Mouse (Mus musculus): Measurements from ENCODE around the gene Cog5. TPM values are rescaled to one million over a fixed set of nuclear protein-coding genes. Genes with fewer than 3 reads are reported as not detected.

The Cog5 gene
- polyA plus RNA-seq, 2 experiments = 36.9 to 39.1 TPM

GRCm38 (mm10) chr12:31846077-31846476 is 191.4 kb downstream of the Cog5 start:
- 90% methylated on average over 3 of the region's 3 CpGs for WGBS
- TF ChIP-seq POLR2A (IDR thresholded peaks at IDR 0.05; ENCODE audit: borderline replicate concordance, extremely low read depth, insufficient read depth, insufficient read length) = no peak
- no peak for DNase-seq (ENCODE audit: low spot score)

GRCm38 (mm10) chr12:31848630-31849415 is 194.2 kb downstream of the Cog5 start:
- Histone ChIP-seq H3K36me3 (ENCODE audit: control insufficient read depth, insufficient read depth, low read length) (no peaks in the 10 kb centered on the region), H3K4me1 (ENCODE audit: control insufficient read depth, insufficient read depth, low read length) (no peaks in the 10 kb centered on the region), H3K4me2 (replicated peaks; ENCODE audit: low read depth, low read length, severe bottlenecking) (no peak overlapping the region), H3K4me3 (replicated peaks; ENCODE audit: low read length) (no peak overlapping the region), H3K9me3 (ENCODE audit: control insufficient read depth, low read length) (no peaks in the 10 kb centered on the region), H3K27me3 (ENCODE audit: control insufficient read depth, insufficient read depth, low read length) (no peaks in the 10 kb centered on the region), H3K9ac (ENCODE audit: low read depth, low read length, severe bottlenecking) (no peak overlapping the region), H3K27ac (replicated peaks; ENCODE audit: low read depth, low read length) (no peak overlapping the region)
- no peak for DNase-seq (ENCODE audit: low spot score)
- no peak for ATAC-seq (ENCODE audit: low FRiP score, low read depth)
- WGBS = 68% methylated on average over 5 of the region's 5 CpGs
- TF ChIP-seq POLR2A (IDR thresholded peaks at IDR 0.05; ENCODE audit: borderline replicate concordance, extremely low read depth, insufficient read depth, insufficient read length) = no peak

More at GRCm38 (mm10) chr12:31846077-31846476, 191.4 kb downstream of the Cog5 start:
- no peaks in the 10 kb centered on the region for H3K9me3 ChIP-seq (ENCODE audit: control insufficient read depth, low read length)
- H3K27ac ChIP-seq (replicated peaks; ENCODE audit: low read depth, low read length) = no peak overlapping the region
- H3K4me2 ChIP-seq (replicated peaks; ENCODE audit: low read depth, low read length, severe bottlenecking) = no peak overlapping the region
- H3K4me3 ChIP-seq (replicated peaks; ENCODE audit: low read length) = no peak overlapping the region
- no peak overlapping the region for H3K9ac ChIP-seq (ENCODE audit: low read depth, low read length, severe bottlenecking)
- no peaks in the 10 kb centered on the region for H3K4me1 ChIP-seq (ENCODE audit: control insufficient read depth, insufficient read depth, low read length)
- 0 out of 2 replicates have a peak, but pooled peaks cover 3% of the 10 kb centered on the region for H3K36me3 ChIP-seq (ENCODE audit: control insufficient read depth, insufficient read depth, low read length)
- no peaks in the 10 kb centered on the region for H3K27me3 ChIP-seq (ENCODE audit: control insufficient read depth, insufficient read depth, low read length)
- ATAC-seq (ENCODE audit: low FRiP score, low read depth) = no peak

GRCm38 (mm10) chr12:31849601-31850000 is 194.9 kb downstream of the Cog5 start:
- H3K27me3 ChIP-seq (ENCODE audit: control insufficient read depth, insufficient read depth, low read length) = no peaks in the 10 kb centered on the region
- no peak for ATAC-seq (ENCODE audit: low FRiP score, low read depth)
- no peaks in the 10 kb centered on the region for H3K36me3 ChIP-seq (ENCODE audit: control insufficient read depth, insufficient read depth, low read length)
- WGBS = 92% methylated on average over 2 of the region's 2 CpGs
- DNase-seq (ENCODE audit: low spot score) = no peak
- no peaks in the 10 kb centered on the region for H3K4me1 ChIP-seq (ENCODE audit: control insufficient read depth, insufficient read depth, low read length)
- no peak for TF ChIP-seq POLR2A (IDR thresholded peaks at IDR 0.05; ENCODE audit: borderline replicate concordance, extremely low read depth, insufficient read depth, insufficient read length)
- no peak overlapping the region for H3K4me3 ChIP-seq (replicated peaks; ENCODE audit: low read length)
- no peak overlapping the region for H3K9ac ChIP-seq (ENCODE audit: low read depth, low read length, severe bottlenecking)
- no peak overlapping the region for H3K27ac ChIP-seq (replicated peaks; ENCODE audit: low read depth, low read length)
- H3K9me3 ChIP-seq (ENCODE audit: control insufficient read depth, low read length) = no peaks in the 10 kb centered on the region
- H3K4me2 ChIP-seq (replicated peaks; ENCODE audit: low read depth, low read length, severe bottlenecking) = no peak overlapping the region

GRCm38 (mm10) chr12:31854039-31854438 is 199.4 kb downstream of the Cog5 start:
- DNase-seq (ENCODE audit: low spot score) (no peak), ATAC-seq (ENCODE audit: low FRiP score, low read depth) (no peak)
- H3K4me1 ChIP-seq (ENCODE audit: control insufficient read depth, insufficient read depth, low read length) = no peaks in the 10 kb centered on the region

GRCm38 (mm10) chr12:31854817-31855216 is 200.1 kb downstream of the Cog5 start:
- 74% methylated on average over 2 of the region's 2 CpGs for WGBS
- H3K4me1 ChIP-seq (ENCODE audit: control insufficient read depth, insufficient read depth, low read length) = no peaks in the 10 kb centered on the region
- H3K27ac ChIP-seq (replicated peaks; ENCODE audit: low read depth, low read length) = no peak overlapping the region
- H3K9me3 ChIP-seq (ENCODE audit: control insufficient read depth, low read length) = no peaks in the 10 kb centered on the region
- no peaks in the 10 kb centered on the region for H3K27me3 ChIP-seq (ENCODE audit: control insufficient read depth, insufficient read depth, low read length)
- H3K4me2 ChIP-seq (replicated peaks; ENCODE audit: low read depth, low read length, severe bottlenecking) = no peak overlapping the region
- ATAC-seq (ENCODE audit: low FRiP score, low read depth) (no peak), DNase-seq (ENCODE audit: low spot score) (no peak)
- H3K9ac ChIP-seq (ENCODE audit: low read depth, low read length, severe bottlenecking) = no peak overlapping the region
- no peak overlapping the region for H3K4me3 ChIP-seq (replicated peaks; ENCODE audit: low read length)
- no peaks in the 10 kb centered on the region for H3K36me3 ChIP-seq (ENCODE audit: control insufficient read depth, insufficient read depth, low read length)
- no peak for TF ChIP-seq POLR2A (IDR thresholded peaks at IDR 0.05; ENCODE audit: borderline replicate concordance, extremely low read depth, insufficient read depth, insufficient read length)

More at GRCm38 (mm10) chr12:31854039-31854438, 199.4 kb downstream of the Cog5 start:
- Histone ChIP-seq H3K36me3 (ENCODE audit: control insufficient read depth, insufficient read depth, low read length) (no peaks in the 10 kb centered on the region), H3K4me2 (replicated peaks; ENCODE audit: low read depth, low read length, severe bottlenecking) (no peak overlapping the region), H3K4me3 (replicated peaks; ENCODE audit: low read length) (no peak overlapping the region), H3K9ac (ENCODE audit: low read depth, low read length, severe bottlenecking) (no peak overlapping the region), H3K27me3 (ENCODE audit: control insufficient read depth, insufficient read depth, low read length) (no peaks in the 10 kb centered on the region), H3K27ac (replicated peaks; ENCODE audit: low read depth, low read length) (no peak overlapping the region), H3K9me3 (ENCODE audit: control insufficient read depth, low read length) (no peaks in the 10 kb centered on the region)
- WGBS = 84% methylated on average over 3 of the region's 3 CpGs
- no peak for TF ChIP-seq POLR2A (IDR thresholded peaks at IDR 0.05; ENCODE audit: borderline replicate concordance, extremely low read depth, insufficient read depth, insufficient read length)
